Mouse (Mus musculus): ENCODE results near the gene Tiam2.

The Tiam2 gene

GRCm38 (mm10) chr17:3558356-3558870, 232.0 kb downstream of the Tiam2 start:
- CTCF ChIA-PET, result no interaction called here

- CTCF ChIA-PET, result interaction anchor here (0.6 kb wide), 1 partner anchor 381 kb away, joined by 17 read pairs; no protein-coding TSS in a partner anchor
These were observed 234.2 kb downstream of the Tiam2 start for GRCm38 (mm10) chr17:3560534-3560933.

GRCm38 (mm10) chr17:3562405-3562804, 236.0 kb downstream of the Tiam2 start:
- CTCF ChIA-PET, result no interaction called here

- CTCF ChIA-PET, result interaction anchor here (0.6 kb wide), 1 partner anchor 1728 kb away, joined by 16 read pairs; no protein-coding TSS in a partner anchor
These were observed 244.5 kb downstream of the Tiam2 start for GRCm38 (mm10) chr17:3570876-3571275.

Measured in spleen, embryonic (tissue).